Mouse (Mus musculus): ENCODE data around the gene Cnksr1.

- TF ChIP-seq MAFK (IDR thresholded peaks at IDR 0.05; ENCODE audit: insufficient read depth, low read depth, low read length), result no peak
- no peak for TF ChIP-seq CHD2 (IDR thresholded peaks at IDR 0.05; ENCODE audit: low read depth, low read length)
- no peak for TF ChIP-seq HCFC1 (IDR thresholded peaks at IDR 0.05; ENCODE audit: borderline replicate concordance, insufficient read depth, low read length)
Measured at GRCm38 (mm10) chr4:134265860-134266585, 27.8 kb upstream of the Cnksr1 start.

Measured in ES-E14 (cell line).